Comparison of ENCODE assay signal across 9 mouse cellular contexts in the genomic region with DNA sequence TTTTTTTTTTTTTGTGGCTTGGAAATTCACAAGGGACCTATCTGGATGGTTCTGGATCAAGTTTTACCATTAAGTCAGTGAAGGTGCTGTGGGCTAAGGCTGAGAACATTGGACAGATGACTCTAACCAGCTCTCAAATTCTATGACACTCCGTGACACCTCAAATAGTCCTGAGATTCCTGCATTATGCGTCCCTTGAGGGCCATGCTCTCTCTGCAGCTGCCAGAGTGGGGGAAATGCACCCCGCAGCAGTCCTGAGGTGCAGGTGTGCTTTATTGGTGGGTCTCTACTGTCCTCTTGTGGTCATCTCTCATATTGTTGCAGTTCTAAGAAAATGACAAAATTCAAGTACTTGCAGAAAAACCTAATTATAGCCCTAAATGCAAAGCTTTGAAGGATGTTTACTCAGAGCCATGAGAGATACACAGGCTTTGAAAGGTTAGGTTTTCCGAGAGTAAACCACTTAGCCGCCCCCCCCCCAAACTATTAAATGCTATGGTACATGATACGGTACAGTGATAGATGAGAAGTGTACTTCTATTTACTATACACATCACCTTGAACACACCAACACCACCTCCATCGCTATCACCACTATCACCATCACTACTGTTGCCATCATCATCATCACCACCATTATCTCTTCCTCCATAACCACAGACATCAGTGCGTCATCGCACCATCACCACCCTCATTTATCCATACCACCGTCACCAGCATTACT. TPM values are rescaled to one million over a fixed set of nuclear protein-coding genes. Genes with fewer than 3 reads are reported as not detected.
DNase-seq lines count a peak whose midpoint lies in the region; ATAC-seq and TF ChIP-seq lines count a peak whose summit lies in the region.
"Had no signal": no experiment of that assay in that cellular context is flagged by ENCODE, and none has a peak within 500 bp of the region (broad histone marks: within the 10 kb centered on the region; RNA-seq: fewer than 3 reads in every experiment).

No protein-coding gene starts in this region.

- no peak overlapping the region for H3K27ac ChIP-seq in testis, adult 2 months (ENCODE audit: control insufficient read depth, insufficient read depth, low read depth, low read length)
- no peak overlapping the region for H3K27ac ChIP-seq in hindbrain, embryonic 12.5 days
- H3K27ac ChIP-seq in neural tube, embryonic 11.5 days (ENCODE audit: low read depth, low read length) = no peak overlapping the region

- no peak for TF ChIP-seq POLR2A in testis, adult 2 months (IDR thresholded peaks at IDR 0.05; ENCODE audit: control insufficient read depth, low read depth, low read length)

- no peak overlapping the region for H3K4me2 ChIP-seq in hindbrain, embryonic 12.5 days (replicated peaks)
- no peak overlapping the region for H3K4me2 ChIP-seq in neural tube, embryonic 11.5 days (ENCODE audit: low read depth)

- H3K4me1 ChIP-seq in testis, adult 2 months (ENCODE audit: control insufficient read depth, insufficient read depth, low read length) = no peaks in the 10 kb centered on the region
- no peaks in the 10 kb centered on the region for H3K4me1 ChIP-seq in hindbrain, embryonic 12.5 days
- H3K4me1 ChIP-seq in neural tube, embryonic 11.5 days (ENCODE audit: control insufficient read depth, insufficient read depth, low read length) = no peaks in the 10 kb centered on the region

- H3K9ac ChIP-seq in hindbrain, embryonic 12.5 days = no peak overlapping the region
- no peak overlapping the region for H3K9ac ChIP-seq in neural tube, embryonic 11.5 days (ENCODE audit: low read length)

- 0 out of 2 replicates have a peak, but pooled peaks have one; percentile 35 for ATAC-seq in hindbrain, embryonic 12.5 days (ENCODE audit: low FRiP score)
- peak; percentile 69; the same call in 1 of the 2 replicates for ATAC-seq in neural tube, embryonic 11.5 days (ENCODE audit: insufficient read depth, low FRiP score, low TSS enrichment)

- WGBS in hindbrain, embryonic 12.5 days = 59% methylated on average over 10 of the region's 10 CpGs
- 58% methylated on average over 10 of the region's 10 CpGs for WGBS in neural tube, embryonic 11.5 days

- no peaks in the 10 kb centered on the region for H3K9me3 ChIP-seq in hindbrain, embryonic 12.5 days (replicated peaks)
- H3K9me3 ChIP-seq in neural tube, embryonic 11.5 days (ENCODE audit: control insufficient read depth, low read length) = no peaks in the 10 kb centered on the region

- peak; percentile 38 to 44 for DNase-seq in cerebellum, postnatal 14 days
- no peak for DNase-seq in cerebellum, adult 9-11 months
- DNase-seq in testis, postnatal 14 days (ENCODE audit: low spot score) = no peak
- peak; percentile 22 for DNase-seq in neural tube, embryonic 11.5 days (ENCODE audit: low spot score)
- no peak for DNase-seq in adrenal gland, adult 8-10 months
- no peak for DNase-seq in urinary bladder, postnatal 36 days (ENCODE audit: low spot score in 2 of 2)

- H3K27me3 ChIP-seq in testis, adult 2 months (ENCODE audit: control insufficient read depth, insufficient read depth, low read length) = no peaks in the 10 kb centered on the region
- no peaks in the 10 kb centered on the region for H3K27me3 ChIP-seq in hindbrain, embryonic 12.5 days
- no peaks in the 10 kb centered on the region for H3K27me3 ChIP-seq in neural tube, embryonic 11.5 days (ENCODE audit: control insufficient read depth, insufficient read depth, low read length)

- no peak overlapping the region for H3K4me3 ChIP-seq in testis, adult 2 months (ENCODE audit: control insufficient read depth, low read depth, low read length)
- no peak overlapping the region for H3K4me3 ChIP-seq in hindbrain, embryonic 12.5 days
- H3K4me3 ChIP-seq in neural tube, embryonic 11.5 days (ENCODE audit: low read depth, low read length) = no peak overlapping the region

- H3K36me3 ChIP-seq in testis, adult 2 months (ENCODE audit: control insufficient read depth, insufficient read depth, low read length) = no peaks in the 10 kb centered on the region
- H3K36me3 ChIP-seq in hindbrain, embryonic 12.5 days = no peaks in the 10 kb centered on the region
- H3K36me3 ChIP-seq in neural tube, embryonic 11.5 days (ENCODE audit: control insufficient read depth, insufficient read depth, low read length) = no peaks in the 10 kb centered on the region

- TF ChIP-seq CTCF in testis, adult 2 months (IDR thresholded peaks at IDR 0.05; ENCODE audit: control insufficient read depth, insufficient read depth, insufficient replicate concordance, low read depth, low read length) = peak; percentile 37; the same call in 1 of the 2 replicates

RNA-seq across cellular contexts. Expression of a gene that starts 17.2 kb away (rescaled TPM):
- 60.2 and 67.7 TPM in 2 replicates for polyA plus RNA-seq in testis, adult 2 months (2012; rRNA removed)
- polyA plus RNA-seq in hindbrain, embryonic 12.5 days (2016; fragmentation: Nextera tagmentation; extraction: Ambion mirVana) = 45.1 and 48.5 TPM in 2 replicates
- polyA plus RNA-seq in neural tube, embryonic 11.5 days (2014; fragmentation: Nextera tagmentation; extraction: Ambion mirVana) = 44.6 and 44.7 TPM in 2 replicates
- 100 to 1,000 TPM in 2 of 4 experiments, 10 to 100 TPM in 2; 78.4 to 109 (median 94.6) TPM for total RNA-seq in adrenal gland, adult 8-10 months (2022)

RNA-seq across cellular contexts. Expression of a gene that starts 50.6 kb away (rescaled TPM):
- not detected in 2 replicates for polyA plus RNA-seq in testis, adult 2 months (2012; rRNA removed)
- polyA plus RNA-seq in hindbrain, embryonic 12.5 days (2016; fragmentation: Nextera tagmentation; extraction: Ambion mirVana) = 0.12 TPM in 1 of 2 replicates, not detected in the other
- polyA plus RNA-seq in neural tube, embryonic 11.5 days (2014; fragmentation: Nextera tagmentation; extraction: Ambion mirVana) = not detected in 2 replicates
- under 1 TPM in 1 of 4 experiments, not detected in 3; 0.10 TPM for total RNA-seq in adrenal gland, adult 8-10 months (2022)
- polyA plus RNA-seq: spleen, adult 2 months had no signal

Comparison
In these comparisons a context has a peak if more than half of its experiments do, and no peak if none do; other contexts are left out.
1. DNase-seq: peak in cerebellum, postnatal 14 days (2 of 2) and neural tube, embryonic 11.5 days (single experiment); none in cerebellum, adult 9-11 months (single experiment), testis, postnatal 14 days (single experiment), adrenal gland, adult 8-10 months (single experiment) and urinary bladder, postnatal 36 days (0 of 2).